9 mouse cellular contexts compared by ENCODE assay signal in genomic region chr19:12820383-12820782, GRCm38 (mm10). TPM values are rescaled to one million over a fixed set of nuclear protein-coding genes. Genes with fewer than 3 reads are reported as not detected.
DNase-seq lines count a peak whose midpoint lies in the region; ATAC-seq lines count a peak whose summit lies in the region.
"Had no signal": no experiment of that assay in that cellular context is flagged by ENCODE, and none has a peak within 500 bp of the region (broad histone marks: within the 10 kb centered on the region; RNA-seq: fewer than 3 reads in every experiment).

No protein-coding gene starts in this region.

- H3K36me3 ChIP-seq in hindbrain, embryonic 14.5 days (replicated peaks; ENCODE audit: control insufficient read depth, insufficient read depth) = no peaks in the 10 kb centered on the region
- no peaks in the 10 kb centered on the region for H3K36me3 ChIP-seq in hindbrain, embryonic 13.5 days
- no peaks in the 10 kb centered on the region for H3K36me3 ChIP-seq in embryonic facial prominence, embryonic 14.5 days (ENCODE audit: control insufficient read depth, insufficient read depth, low read length)
- no peaks in the 10 kb centered on the region for H3K36me3 ChIP-seq in forebrain, embryonic 13.5 days (ENCODE audit: poor library complexity, severe bottlenecking)

- no peaks in the 10 kb centered on the region for H3K4me1 ChIP-seq in hindbrain, embryonic 14.5 days (replicated peaks; ENCODE audit: control insufficient read depth, insufficient read depth, low read length)
- H3K4me1 ChIP-seq in hindbrain, embryonic 13.5 days (replicated peaks) = no peaks in the 10 kb centered on the region
- no peaks in the 10 kb centered on the region for H3K4me1 ChIP-seq in embryonic facial prominence, embryonic 14.5 days (ENCODE audit: control insufficient read depth, insufficient read depth, low read length)
- no peaks in the 10 kb centered on the region for H3K4me1 ChIP-seq in forebrain, embryonic 13.5 days

- DNase-seq in hindbrain, embryonic 14.5 days (ENCODE audit: low spot score) = peak; percentile 75
- DNase-seq in urinary bladder, postnatal 25 days (ENCODE audit: low spot score) = peak; percentile 41
- no peak for DNase-seq in urinary bladder, postnatal 4 days (ENCODE audit: low spot score in 2 of 2)
- DNase-seq in embryonic facial prominence, embryonic 14.5 days (ENCODE audit: low spot score) = peak; percentile 47
- peak; percentile 50 for DNase-seq in retina, postnatal 1 day
- DNase-seq in layer of hippocampus, adult 11-12 months (ENCODE audit: low spot score) = no peak

- no peak for ATAC-seq in hindbrain, embryonic 14.5 days (ENCODE audit: low FRiP score)
- ATAC-seq in hindbrain, embryonic 13.5 days (ENCODE audit: low FRiP score) = no peak
- no peak for ATAC-seq in embryonic facial prominence, embryonic 14.5 days (ENCODE audit: low read depth)
- ATAC-seq in forebrain, embryonic 13.5 days = no peak

- no peaks in the 10 kb centered on the region for H3K9me3 ChIP-seq in hindbrain, embryonic 14.5 days (ENCODE audit: control insufficient read depth, low read length)
- H3K9me3 ChIP-seq in hindbrain, embryonic 13.5 days = no peaks in the 10 kb centered on the region
- H3K9me3 ChIP-seq in embryonic facial prominence, embryonic 14.5 days (ENCODE audit: control insufficient read depth, low read length) = no peaks in the 10 kb centered on the region
- H3K9me3 ChIP-seq in forebrain, embryonic 13.5 days (replicated peaks) = no peaks in the 10 kb centered on the region

- no peak overlapping the region for H3K9ac ChIP-seq in hindbrain, embryonic 14.5 days
- H3K9ac ChIP-seq in hindbrain, embryonic 13.5 days = no peak overlapping the region
- no peak overlapping the region for H3K9ac ChIP-seq in embryonic facial prominence, embryonic 14.5 days (ENCODE audit: low read depth, low read length)
- H3K9ac ChIP-seq in forebrain, embryonic 13.5 days = no peak overlapping the region

- WGBS in hindbrain, embryonic 14.5 days = 34% methylated on average over 4 of the region's 4 CpGs
- 26% methylated on average over 4 of the region's 4 CpGs for WGBS in hindbrain, embryonic 13.5 days
- 28% methylated on average over 4 of the region's 4 CpGs for WGBS in embryonic facial prominence, embryonic 14.5 days
- WGBS in forebrain, embryonic 13.5 days = 33% methylated on average over 4 of the region's 4 CpGs

- no peak overlapping the region for H3K4me2 ChIP-seq in hindbrain, embryonic 14.5 days (replicated peaks)
- H3K4me2 ChIP-seq in hindbrain, embryonic 13.5 days = no peak overlapping the region
- H3K4me2 ChIP-seq in embryonic facial prominence, embryonic 14.5 days (ENCODE audit: low read depth, low read length) = no peak overlapping the region
- H3K4me2 ChIP-seq in forebrain, embryonic 13.5 days = no peak overlapping the region

- H3K27ac ChIP-seq in hindbrain, embryonic 14.5 days = no peak overlapping the region
- H3K27ac ChIP-seq in hindbrain, embryonic 13.5 days = no peak overlapping the region
- no peak overlapping the region for H3K27ac ChIP-seq in embryonic facial prominence, embryonic 14.5 days (replicated peaks; ENCODE audit: low read depth, low read length)
- no peak overlapping the region for H3K27ac ChIP-seq in forebrain, embryonic 13.5 days

- H3K4me3 ChIP-seq in hindbrain, embryonic 14.5 days (replicated peaks; ENCODE audit: low read length) = no peak overlapping the region
- H3K4me3 ChIP-seq in hindbrain, embryonic 13.5 days = no peak overlapping the region
- no peak overlapping the region for H3K4me3 ChIP-seq in embryonic facial prominence, embryonic 14.5 days (ENCODE audit: low read depth, low read length)
- no peak overlapping the region for H3K4me3 ChIP-seq in forebrain, embryonic 13.5 days

- no peaks in the 10 kb centered on the region for H3K27me3 ChIP-seq in hindbrain, embryonic 14.5 days (ENCODE audit: control insufficient read depth, insufficient read depth, low read length)
- no peaks in the 10 kb centered on the region for H3K27me3 ChIP-seq in hindbrain, embryonic 13.5 days
- H3K27me3 ChIP-seq in embryonic facial prominence, embryonic 14.5 days (replicated peaks; ENCODE audit: control insufficient read depth, insufficient read depth, low read length) = no peaks in the 10 kb centered on the region
- H3K27me3 ChIP-seq in forebrain, embryonic 13.5 days = no peaks in the 10 kb centered on the region

RNA-seq across cellular contexts. Expression of gene Lpxn, which starts 24.4 kb away (rescaled TPM):
- polyA plus RNA-seq in hindbrain, embryonic 14.5 days (2014; fragmentation: Nextera tagmentation; extraction: Ambion mirVana) = 0.83 and 1.1 TPM in 2 replicates
- 1.5 and 1.6 TPM in 2 replicates for polyA plus RNA-seq in hindbrain, embryonic 13.5 days (2015; fragmentation: Nextera tagmentation; extraction: Ambion mirVana)
- polyA plus RNA-seq in embryonic facial prominence, embryonic 14.5 days (2014; fragmentation: Nextera tagmentation; extraction: Ambion mirVana) = 4.2 and 4.6 TPM in 2 replicates
- polyA plus RNA-seq in forebrain, embryonic 13.5 days (2015; fragmentation: Nextera tagmentation; extraction: Ambion mirVana) = 0.74 and 0.94 TPM in 2 replicates

RNA-seq across cellular contexts. Expression of gene Zfp91, which starts 24.5 kb away (rescaled TPM):
- polyA plus RNA-seq in hindbrain, embryonic 14.5 days (2014; fragmentation: Nextera tagmentation; extraction: Ambion mirVana) = 8.5 and 9.6 TPM in 2 replicates
- polyA plus RNA-seq in hindbrain, embryonic 13.5 days (2015; fragmentation: Nextera tagmentation; extraction: Ambion mirVana) = 14.7 and 15.8 TPM in 2 replicates
- polyA plus RNA-seq in embryonic facial prominence, embryonic 14.5 days (2014; fragmentation: Nextera tagmentation; extraction: Ambion mirVana) = 8.9 and 10.1 TPM in 2 replicates
- polyA plus RNA-seq in forebrain, embryonic 13.5 days (2015; fragmentation: Nextera tagmentation; extraction: Ambion mirVana) = 16.3 and 16.8 TPM in 2 replicates

RNA-seq across cellular contexts. Expression of gene Gm5244, which starts 26.1 kb away (rescaled TPM):
- not detected in 2 replicates for polyA plus RNA-seq in hindbrain, embryonic 14.5 days (2014; fragmentation: Nextera tagmentation; extraction: Ambion mirVana)
- not detected in 2 replicates for polyA plus RNA-seq in hindbrain, embryonic 13.5 days (2015; fragmentation: Nextera tagmentation; extraction: Ambion mirVana)
- polyA plus RNA-seq in embryonic facial prominence, embryonic 14.5 days (2014; fragmentation: Nextera tagmentation; extraction: Ambion mirVana) = not detected in 2 replicates
- not detected in 2 replicates for polyA plus RNA-seq in forebrain, embryonic 13.5 days (2015; fragmentation: Nextera tagmentation; extraction: Ambion mirVana)
- polyA plus RNA-seq: small intestine, adult 2 months had no signal

RNA-seq across cellular contexts. Expression of gene Olfr1444, which starts 36.7 kb away (rescaled TPM):
- polyA plus RNA-seq in hindbrain, embryonic 14.5 days (2014; fragmentation: Nextera tagmentation; extraction: Ambion mirVana) = not detected in 2 replicates
- not detected in 2 replicates for polyA plus RNA-seq in hindbrain, embryonic 13.5 days (2015; fragmentation: Nextera tagmentation; extraction: Ambion mirVana)
- polyA plus RNA-seq in embryonic facial prominence, embryonic 14.5 days (2014; fragmentation: Nextera tagmentation; extraction: Ambion mirVana) = not detected in 2 replicates
- polyA plus RNA-seq in forebrain, embryonic 13.5 days (2015; fragmentation: Nextera tagmentation; extraction: Ambion mirVana) = not detected in 2 replicates
- polyA plus RNA-seq: small intestine, adult 2 months had no signal

RNA-seq across cellular contexts. Expression of gene Cntf, which starts 55.0 kb away (rescaled TPM):
- 0.39 TPM in 1 of 2 replicates, not detected in the other for polyA plus RNA-seq in hindbrain, embryonic 14.5 days (2014; fragmentation: Nextera tagmentation; extraction: Ambion mirVana)
- polyA plus RNA-seq in hindbrain, embryonic 13.5 days (2015; fragmentation: Nextera tagmentation; extraction: Ambion mirVana) = 1.2 and 1.6 TPM in 2 replicates
- polyA plus RNA-seq in embryonic facial prominence, embryonic 14.5 days (2014; fragmentation: Nextera tagmentation; extraction: Ambion mirVana) = 0.29 and 0.81 TPM in 2 replicates
- polyA plus RNA-seq in forebrain, embryonic 13.5 days (2015; fragmentation: Nextera tagmentation; extraction: Ambion mirVana) = 1.9 and 2.3 TPM in 2 replicates
- polyA plus RNA-seq: small intestine, adult 2 months had no signal

Comparison
In these comparisons a context has a peak if more than half of its experiments do, and no peak if none do; other contexts are left out.
1. DNase-seq: peak in hindbrain, embryonic 14.5 days (single experiment), urinary bladder, postnatal 25 days (single experiment), embryonic facial prominence, embryonic 14.5 days (single experiment) and retina, postnatal 1 day (single experiment); none in urinary bladder, postnatal 4 days (0 of 2) and layer of hippocampus, adult 11-12 months (single experiment).